Mouse (Mus musculus) megakaryocyte, embryonic 14.5 days (primary cell): ENCODE measurements at regions not wholly inside any gene's neighbourhood (a gene's known extent, or its start where the extent isn't known, plus 50 kb on each side); places are given as distances from the start of the nearest gene placed in this dataset.

ENCODE experiments used
- H3K27me3 ChIP-seq: replicated peaks from 2 replicates; pipeline ENCODE3; 2012; ENCODE audit warnings: inconsistent platforms
- H3K36me3 ChIP-seq: replicated peaks from 2 replicates; pipeline ENCODE3; 2012; ENCODE audit warnings: low read length, inconsistent platforms, mixed read lengths
- H3K4me1 ChIP-seq: 2 replicates; pipeline ENCODE4 v1.6.1; 2012; ENCODE audit warnings: inconsistent platforms
- H3K4me3 ChIP-seq: replicated peaks from 2 replicates; pipeline ENCODE3; 2012; ENCODE audit warnings: moderate library complexity, mild to moderate bottlenecking, inconsistent platforms
- H3K9me3 ChIP-seq: 2 replicates; pipeline ENCODE4 v1.6.1; 2012; ENCODE audit warnings: inconsistent platforms
- FLI1 ChIP-seq: IDR thresholded peaks from 2 replicates; pipeline ENCODE4 v1.6.1; 2012; ENCODE audit warnings: low read length, inconsistent platforms, mixed read lengths
- GATA1 ChIP-seq: IDR thresholded peaks from 3 replicates; pipeline ENCODE4 v1.6.1; 2012; ENCODE audit warnings: mixed read lengths, low read length, inconsistent platforms, borderline replicate concordance

DNA sequence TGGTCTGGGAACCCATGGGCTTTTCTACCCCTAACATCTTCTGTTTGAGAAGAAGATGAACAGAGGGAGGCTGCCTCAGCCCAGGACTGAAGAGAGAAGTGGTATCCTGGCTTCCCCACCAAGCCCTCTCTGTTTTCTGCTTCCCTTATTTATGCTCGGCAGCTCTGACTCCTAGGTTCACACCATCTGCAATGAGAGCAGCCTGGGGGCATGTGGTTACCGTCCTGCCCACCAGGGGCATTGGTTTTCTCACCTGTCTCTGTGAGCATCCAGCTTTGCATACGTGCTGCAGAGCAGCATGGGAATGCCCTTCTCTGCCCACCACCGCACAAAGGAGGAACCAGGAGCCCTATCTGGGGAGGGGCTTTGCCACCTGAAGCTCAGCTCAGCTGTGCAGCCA lies 89.4 kb upstream of the Ccnd1 start:
- Histone ChIP-seq H3K36me3 (no peaks in the 10 kb centered on the region), H3K4me1 (peaks cover 76% of the 10 kb centered on the region), H3K9me3 (peaks cover 3% of the 10 kb centered on the region; the same call in 1 of the 2 replicates), H3K4me3 (no peak overlapping the region), H3K27me3 (peaks cover 45% of the 10 kb centered on the region)
- TF ChIP-seq FLI1 (no peak), GATA1 (no peak)

DNA sequence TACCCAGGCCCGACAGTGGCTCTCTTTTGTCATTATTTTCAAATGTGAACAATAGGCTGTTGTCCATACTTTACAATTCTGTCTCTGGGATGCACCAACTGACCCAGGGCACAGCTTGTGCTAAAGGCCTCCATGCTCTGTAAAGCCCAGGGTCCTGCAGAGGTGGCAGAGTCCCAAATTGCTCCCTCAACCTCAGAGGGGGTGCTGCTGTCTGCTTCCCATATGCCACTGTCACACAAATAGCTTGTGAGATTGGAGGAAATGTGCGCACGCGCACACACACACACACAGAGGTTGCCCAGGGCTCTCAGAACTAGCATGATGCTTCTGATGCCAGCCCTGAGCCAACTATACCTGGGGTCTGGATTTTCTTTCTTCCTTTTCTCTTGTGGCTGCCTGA lies 87.3 kb upstream of the Ccnd1 start:
- Histone ChIP-seq H3K9me3 (peaks cover 15% of the 10 kb centered on the region), H3K4me3 (no peak overlapping the region), H3K27me3 (peaks cover 31% of the 10 kb centered on the region), H3K4me1 (peaks cover 73% of the 10 kb centered on the region), H3K36me3 (peaks cover 7% of the 10 kb centered on the region)
- TF ChIP-seq GATA1: no peak
- no peak for TF ChIP-seq FLI1

DNA sequence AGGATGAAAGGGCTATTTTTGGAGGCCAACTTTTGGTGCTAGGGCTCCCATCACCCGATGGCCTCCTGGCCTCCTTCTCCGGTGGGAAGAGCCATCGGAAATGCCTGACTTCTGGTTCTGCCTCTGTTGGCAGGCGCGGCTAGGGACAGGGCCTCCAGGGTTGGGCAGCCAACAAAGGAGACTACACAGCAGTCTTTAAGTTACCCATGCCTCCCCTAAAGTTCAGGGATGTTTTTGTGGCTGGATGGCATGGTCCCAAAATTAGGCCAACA lies 86.2 kb upstream of the Ccnd1 start:
- Histone ChIP-seq H3K4me1 (peaks cover 78% of the 10 kb centered on the region), H3K27me3 (peaks cover 23% of the 10 kb centered on the region), H3K4me3 (no peak overlapping the region), H3K36me3 (peaks cover 7% of the 10 kb centered on the region), H3K9me3 (peaks cover 21% of the 10 kb centered on the region)
- TF ChIP-seq GATA1: no peak
- no peak for TF ChIP-seq FLI1

DNA sequence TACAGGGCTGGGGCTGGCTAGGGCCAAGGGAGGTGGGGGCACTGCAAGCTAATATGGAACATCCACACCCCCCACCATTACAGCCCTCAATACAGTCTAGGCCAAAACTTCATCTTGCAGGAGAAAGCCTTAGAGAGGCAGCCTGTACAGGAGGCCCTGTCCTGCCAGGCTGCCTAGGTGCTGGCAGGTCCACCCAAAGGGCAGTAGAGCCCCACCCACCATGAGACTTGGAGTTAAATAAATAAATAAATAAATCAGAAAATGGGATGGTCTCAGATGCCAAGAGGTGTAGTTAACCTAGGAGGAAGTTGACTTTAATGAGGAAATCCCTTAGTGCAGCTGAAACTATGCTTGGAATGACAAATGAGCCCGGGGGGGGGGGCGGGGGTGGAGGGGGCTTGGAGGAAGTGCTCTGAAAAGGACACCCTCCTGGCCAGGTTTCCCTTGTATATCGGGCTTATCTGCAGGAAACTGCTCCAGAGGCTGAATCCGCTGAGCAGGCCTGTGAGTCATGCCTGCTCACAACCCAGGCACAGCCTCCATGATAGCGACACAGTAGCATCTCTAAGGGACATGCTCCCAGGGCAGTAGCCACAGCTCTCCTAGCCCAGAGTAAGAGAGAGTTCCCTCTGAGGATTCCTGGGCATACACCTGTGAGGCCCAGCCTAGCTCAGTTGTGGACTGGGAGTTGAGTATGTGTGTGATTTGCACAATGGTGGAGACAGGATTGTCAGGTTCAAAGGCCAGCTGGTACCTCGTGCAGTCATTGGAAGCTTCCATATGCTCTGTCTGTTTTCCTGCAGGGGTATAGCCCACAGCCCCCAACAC lies 85.7 kb upstream of the Ccnd1 start:
- H3K36me3 ChIP-seq: peaks cover 7% of the 10 kb centered on the region
- peaks cover 78% of the 10 kb centered on the region for H3K4me1 ChIP-seq
- H3K4me3 ChIP-seq: peak overlapping the region; percentile 40
- H3K9me3 ChIP-seq: peaks cover 21% of the 10 kb centered on the region
- TF ChIP-seq FLI1: no peak
- TF ChIP-seq GATA1: no peak
- peaks cover 18% of the 10 kb centered on the region for H3K27me3 ChIP-seq

DNA sequence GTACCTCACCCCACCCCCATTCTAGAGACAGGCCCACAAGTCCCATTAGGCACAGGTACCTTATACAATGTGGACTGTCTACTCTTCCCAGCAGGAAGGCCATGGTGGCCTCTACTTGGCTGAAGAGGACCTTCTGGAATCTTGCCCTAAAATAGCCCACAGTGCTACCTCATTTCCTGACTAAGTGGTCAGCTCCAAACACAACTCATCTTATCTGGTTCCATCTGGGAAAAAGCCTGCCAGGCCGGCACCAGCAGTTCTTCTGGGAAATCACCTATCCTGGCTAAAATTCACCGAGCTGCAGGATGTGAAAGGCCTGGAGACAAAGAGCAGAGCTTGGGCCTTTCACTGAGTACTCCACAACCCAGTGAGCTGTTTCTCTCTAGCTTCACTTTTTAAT lies 84.9 kb upstream of the Ccnd1 start:
- Histone ChIP-seq H3K27me3 (peaks cover 16% of the 10 kb centered on the region), H3K4me1 (peaks cover 78% of the 10 kb centered on the region), H3K4me3 (no peak overlapping the region), H3K9me3 (peaks cover 21% of the 10 kb centered on the region), H3K36me3 (peaks cover 7% of the 10 kb centered on the region)
- TF ChIP-seq FLI1 (no peak), GATA1 (no peak)

DNA sequence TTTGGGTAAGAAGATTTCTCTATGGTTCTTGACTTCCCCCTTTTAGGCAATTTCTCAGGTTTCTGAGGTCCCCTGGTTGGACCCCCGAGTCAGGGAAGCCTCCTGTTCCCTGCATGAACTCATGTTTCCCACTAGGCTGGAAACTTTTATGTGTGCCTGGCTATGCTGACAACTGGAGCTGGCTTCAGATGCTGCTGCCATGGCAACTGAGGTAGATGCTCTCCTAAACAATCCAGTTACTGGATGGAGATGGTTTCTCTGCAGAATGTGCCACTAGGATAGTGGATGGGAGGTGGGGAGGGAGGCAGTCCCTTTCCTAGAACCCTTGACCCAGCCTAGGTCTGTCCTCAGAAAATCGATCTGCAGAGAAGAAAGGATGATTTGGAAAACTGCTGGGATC lies 79.4 kb upstream of the Ccnd1 start:
- Histone ChIP-seq H3K27me3 (peaks cover 57% of the 10 kb centered on the region), H3K9me3 (peaks cover 18% of the 10 kb centered on the region), H3K4me1 (peaks cover 37% of the 10 kb centered on the region), H3K4me3 (no peak overlapping the region), H3K36me3 (peaks cover 7% of the 10 kb centered on the region)
- no peak for TF ChIP-seq FLI1
- TF ChIP-seq GATA1: no peak

DNA sequence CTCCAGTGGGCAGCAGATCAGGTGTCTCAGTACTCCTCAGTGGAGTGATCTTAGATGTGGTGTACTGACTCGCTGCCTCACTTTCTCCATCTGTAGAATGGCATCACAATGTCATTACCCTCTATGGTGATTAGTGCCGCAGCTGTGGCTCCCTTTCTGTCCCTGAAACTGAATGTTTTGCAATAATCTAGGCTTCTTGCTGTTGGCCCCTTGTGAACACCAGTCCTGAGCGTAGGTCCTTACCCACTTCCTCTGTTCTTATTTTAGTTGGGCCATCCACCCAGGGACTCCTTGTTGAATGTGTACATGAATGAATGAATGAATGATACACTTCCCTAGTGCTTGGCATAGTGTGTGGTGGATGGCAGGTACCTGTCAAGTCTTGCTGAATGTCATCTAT lies 78.4 kb upstream of the Ccnd1 start:
- Histone ChIP-seq H3K4me1 (peaks cover 28% of the 10 kb centered on the region), H3K27me3 (peaks cover 61% of the 10 kb centered on the region)

DNA sequence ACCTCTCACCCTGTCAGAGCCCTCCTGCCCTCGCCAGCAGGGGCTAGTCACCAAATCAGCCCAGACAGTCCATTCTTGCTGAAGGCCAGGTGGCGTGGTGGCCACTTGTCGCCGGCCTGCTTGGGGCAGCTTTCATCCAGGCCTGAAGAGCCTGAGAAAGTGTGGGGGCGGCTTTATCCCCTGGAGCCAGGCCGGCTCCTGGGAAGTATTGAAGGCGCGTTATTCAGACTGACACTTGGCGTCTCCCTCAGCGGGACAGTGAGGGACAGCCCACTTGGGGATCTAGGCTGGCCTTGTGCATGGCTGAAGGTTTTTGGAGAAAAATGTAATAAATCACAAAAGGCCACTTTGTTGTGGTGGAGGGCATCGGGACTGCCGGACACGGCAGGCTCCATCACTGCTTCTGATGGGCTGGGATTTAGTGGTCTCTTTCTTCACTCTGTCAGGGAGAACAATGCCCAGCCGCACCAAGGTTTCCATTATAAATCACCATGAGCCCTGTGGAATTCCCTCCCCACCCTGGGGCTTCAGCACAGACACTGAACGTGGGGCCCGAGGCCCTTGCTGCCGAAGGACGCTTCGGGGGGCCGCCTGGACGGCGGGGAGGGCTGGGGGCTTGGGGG lies 75.8 kb upstream of the Ccnd1 start:
- H3K4me1 ChIP-seq: peaks cover 31% of the 10 kb centered on the region
- TF ChIP-seq FLI1 (no peak), GATA1 (no peak)
- peaks cover 77% of the 10 kb centered on the region for H3K27me3 ChIP-seq
- no peaks in the 10 kb centered on the region for H3K9me3 ChIP-seq
- H3K36me3 ChIP-seq: no peaks in the 10 kb centered on the region
- no peak overlapping the region for H3K4me3 ChIP-seq

More for the DNA sequence above, 78.4 kb upstream of the Ccnd1 start:
- Histone ChIP-seq H3K36me3 (no peaks in the 10 kb centered on the region), H3K4me3 (no peak overlapping the region), H3K9me3 (peaks cover 8% of the 10 kb centered on the region)
- no peak for TF ChIP-seq GATA1
- TF ChIP-seq FLI1: no peak

DNA sequence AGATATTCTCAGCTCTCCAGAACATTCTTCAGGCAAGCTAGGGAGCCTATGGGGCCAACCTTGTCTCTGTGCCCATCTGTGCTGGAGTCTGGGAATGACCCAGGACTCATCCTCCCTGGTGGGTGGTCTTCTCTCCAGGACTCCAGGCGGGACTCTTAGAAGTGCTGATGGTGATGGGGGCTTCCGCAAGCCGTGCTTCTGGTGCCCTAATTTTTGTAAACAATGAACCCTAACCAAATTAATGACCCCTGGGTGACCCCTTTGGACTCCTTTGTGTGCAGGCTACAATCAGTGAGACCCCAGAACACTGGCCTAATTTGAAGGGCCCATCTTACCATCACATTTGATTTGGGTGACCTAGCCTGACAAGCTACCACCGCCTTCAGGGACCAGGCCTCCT lies 71.0 kb upstream of the Ccnd1 start:
- no peak overlapping the region for H3K4me3 ChIP-seq
- peaks cover 80% of the 10 kb centered on the region for H3K27me3 ChIP-seq
- no peaks in the 10 kb centered on the region for H3K36me3 ChIP-seq
- H3K4me1 ChIP-seq: peaks cover 32% of the 10 kb centered on the region
- no peak for TF ChIP-seq GATA1
- no peak for TF ChIP-seq FLI1
- H3K9me3 ChIP-seq: no peaks in the 10 kb centered on the region

DNA sequence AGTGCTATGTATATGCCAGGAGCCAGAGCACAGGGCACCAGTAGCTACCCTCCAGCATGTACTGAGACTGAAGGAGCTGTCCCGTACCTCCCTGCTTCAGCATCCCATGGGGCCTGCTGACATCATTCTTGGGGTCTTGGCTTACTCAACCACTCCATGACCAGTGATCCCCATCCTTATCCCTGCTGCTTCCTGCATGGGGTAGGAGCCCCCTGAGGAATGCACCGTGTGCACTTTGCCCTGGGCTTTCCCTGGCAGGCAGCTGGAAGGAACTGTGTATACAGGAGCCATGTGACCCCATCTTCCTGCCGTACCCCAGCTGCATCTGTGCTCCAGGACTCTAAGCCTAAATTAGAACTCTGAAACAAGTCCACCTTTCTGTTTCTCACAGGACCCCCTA lies 70.3 kb upstream of the Ccnd1 start:
- TF ChIP-seq FLI1: no peak
- no peak for TF ChIP-seq GATA1
- H3K4me3 ChIP-seq: no peak overlapping the region
- no peaks in the 10 kb centered on the region for H3K36me3 ChIP-seq
- H3K4me1 ChIP-seq: peaks cover 32% of the 10 kb centered on the region
- H3K27me3 ChIP-seq: peaks cover 78% of the 10 kb centered on the region
- no peaks in the 10 kb centered on the region for H3K9me3 ChIP-seq
